Mouse (Mus musculus) intestine, embryonic 15.5 days (tissue): Measurements from ENCODE around the gene Prune2. TPM values are rescaled to one million over a fixed set of nuclear protein-coding genes. Genes with fewer than 3 reads are reported as not detected.

Experiments
- ATAC-seq: fragments of 200-750 bp; cut with Nextera tagmentation; 2 replicates; pipeline ENCODE4 v1.8.0; 2017; ENCODE audit warnings: moderate TSS enrichment, moderate library complexity
- H3K27ac ChIP-seq: fragments of 300-500 bp; sonication (generic); 2 replicates; pipeline ENCODE4 v1.5.1; 2015; ENCODE audit warnings: mild to moderate bottlenecking, inconsistent platforms
- H3K27me3 ChIP-seq: fragments of 300-500 bp; sonication (generic); replicated peaks from 2 replicates; pipeline ENCODE4 v1.6.1; 2015; ENCODE audit warnings: inconsistent platforms
- H3K36me3 ChIP-seq: fragments of 300-500 bp; sonication (generic); 2 replicates; pipeline ENCODE4 v1.6.1; 2015; ENCODE audit warnings: inconsistent platforms
- H3K4me1 ChIP-seq: fragments of 300-500 bp; sonication (generic); replicated peaks from 2 replicates; pipeline ENCODE4 v1.6.1; 2015; ENCODE audit warnings: inconsistent platforms
- H3K4me2 ChIP-seq: fragments of 300-500 bp; sonication (generic); replicated peaks from 2 replicates; pipeline ENCODE4 v1.6.1; 2015; ENCODE audit warnings: mild to moderate bottlenecking, inconsistent platforms
- H3K4me3 ChIP-seq: fragments of 300-500 bp; sonication (generic); replicated peaks from 2 replicates; pipeline ENCODE4 v1.5.1; 2015; ENCODE audit warnings: inconsistent platforms
- H3K9ac ChIP-seq: fragments of 300-500 bp; sonication (generic); 2 replicates; pipeline ENCODE4 v1.6.1; 2015; ENCODE audit warnings: inconsistent platforms
- H3K9me3 ChIP-seq: fragments of 300-500 bp; sonication (generic); 2 replicates; pipeline ENCODE4 v1.6.1; 2016; ENCODE audit warnings: inconsistent platforms
- WGBS: fragments of 180-500 bp; shearing (Covaris S2); methylation state at CpG from one replicate; pipeline ENCODE4 v1.1.7; 2015; 5-methylcytosine and 5-hydroxymethylcytosine counted together
- polyA plus RNA-seq: library from polyadenylated mRNA; unstranded; fragments of >200 nt; fragmentation: Nextera tagmentation; extraction: Ambion mirVana; gene quantifications from 2 replicates; pipeline ENCODE4 v1.2.1, GENCODE M21; 2015

Prune2 gene
- polyA plus RNA-seq, 1 experiment from 2014 or later, result 2.3 TPM

DNA sequence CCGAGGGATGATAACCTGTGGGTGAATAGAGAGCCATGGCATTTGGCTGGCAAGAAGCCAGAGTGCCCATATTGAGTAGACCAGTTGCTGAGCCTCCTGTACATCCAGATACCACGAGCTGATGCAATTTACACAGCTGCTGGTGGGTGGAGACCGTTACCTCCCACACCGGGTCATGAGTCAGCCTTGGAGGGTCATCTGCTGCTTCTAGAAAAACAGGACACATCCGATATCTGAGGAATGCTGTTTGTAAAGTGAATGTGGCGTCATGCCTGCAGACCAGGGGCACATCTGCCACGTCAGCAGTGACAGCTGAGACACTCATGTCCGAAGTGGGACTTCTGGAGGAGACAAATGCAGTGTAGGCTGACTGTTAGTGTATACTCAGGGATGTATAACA, 3.6 kb downstream of the Prune2 start:
- no peaks in the 10 kb centered on the region for H3K36me3 ChIP-seq
- no peak overlapping the region for H3K9ac ChIP-seq
- H3K27ac ChIP-seq, result no peak overlapping the region
- WGBS, result 45% methylated on average over 8 of the region's 8 CpGs
- H3K4me3 ChIP-seq, result no peak overlapping the region
- no peak overlapping the region for H3K4me2 ChIP-seq
- H3K4me1 ChIP-seq, result peaks cover 11% of the 10 kb centered on the region
- no peaks in the 10 kb centered on the region for H3K9me3 ChIP-seq
- peaks cover 21% of the 10 kb centered on the region for H3K27me3 ChIP-seq
- no peak for ATAC-seq

DNA sequence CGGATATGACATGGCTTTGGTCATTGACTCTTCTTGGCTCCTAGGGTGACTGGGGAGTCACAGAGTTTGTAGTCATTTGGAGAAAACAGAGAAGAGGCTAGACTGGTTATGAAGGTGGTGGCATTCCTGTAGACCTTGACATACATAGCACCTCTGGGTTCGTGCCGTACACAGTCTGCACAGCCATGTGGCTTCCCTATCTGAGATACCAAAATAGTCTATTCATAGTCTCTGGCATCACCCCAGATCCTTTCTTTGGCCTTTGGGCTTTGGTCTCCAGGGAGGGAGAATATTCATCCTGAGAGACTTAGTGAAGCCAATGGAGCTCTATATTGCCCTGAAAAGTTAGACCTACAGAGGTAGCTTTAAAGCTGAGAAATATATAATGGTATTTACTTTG, 5.1 kb downstream of the Prune2 start:
- no peak overlapping the region for H3K27ac ChIP-seq
- no peak for ATAC-seq
- no peak overlapping the region for H3K9ac ChIP-seq
- no peaks in the 10 kb centered on the region for H3K36me3 ChIP-seq
- no peak overlapping the region for H3K4me2 ChIP-seq
- H3K4me3 ChIP-seq, result no peak overlapping the region
- H3K9me3 ChIP-seq, result no peaks in the 10 kb centered on the region
- H3K4me1 ChIP-seq, result peaks cover 6% of the 10 kb centered on the region
- WGBS, result 98% methylated on average over 3 of the region's 3 CpGs
- peaks cover 12% of the 10 kb centered on the region for H3K27me3 ChIP-seq

DNA sequence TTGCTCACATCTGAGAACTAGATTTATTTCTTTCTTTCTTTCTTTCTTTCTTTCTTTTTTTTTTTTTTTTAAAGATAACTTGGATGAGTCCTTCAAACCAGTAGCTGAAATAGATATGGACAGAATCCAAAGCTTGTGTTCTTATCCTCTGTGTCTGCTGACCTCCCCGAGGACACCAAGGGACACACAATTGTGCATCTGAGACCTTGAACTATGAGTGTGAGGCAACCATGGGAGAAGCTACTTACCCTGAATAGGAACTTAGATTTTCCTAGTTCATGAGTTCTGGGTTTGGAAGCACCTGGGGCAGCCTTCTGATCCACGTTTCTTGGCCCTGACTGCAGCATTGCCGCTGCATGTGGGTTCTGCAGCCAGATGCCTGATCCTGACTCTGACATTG, 7.3 kb downstream of the Prune2 start:
- Histone ChIP-seq H3K27me3 (no peaks in the 10 kb centered on the region), H3K27ac (no peak overlapping the region), H3K9me3 (no peaks in the 10 kb centered on the region), H3K36me3 (no peaks in the 10 kb centered on the region), H3K4me2 (no peak overlapping the region), H3K9ac (no peak overlapping the region), H3K4me3 (no peak overlapping the region), H3K4me1 (no peaks in the 10 kb centered on the region)
- 93% methylated on average over 3 of the region's 3 CpGs for WGBS
- ATAC-seq, result no peak

DNA sequence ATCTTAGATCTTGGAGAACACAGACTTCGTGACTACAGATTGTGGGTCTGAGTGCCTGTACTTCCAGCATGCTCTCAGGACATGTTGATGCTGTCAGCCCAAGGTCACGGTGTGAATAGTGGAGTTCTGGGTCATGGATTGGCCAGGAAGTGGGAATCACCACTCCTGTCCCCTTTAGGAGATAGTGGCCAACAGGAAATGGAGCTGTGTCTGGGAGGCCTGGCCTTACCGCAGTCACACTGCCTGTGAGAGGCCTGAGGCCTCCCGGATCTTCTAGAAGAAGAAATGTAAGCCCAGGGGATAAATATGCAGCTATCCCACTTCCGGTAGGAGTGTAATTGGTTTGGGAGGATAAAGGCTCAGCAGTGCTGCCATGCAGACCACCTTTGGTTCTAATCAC, 12.8 kb downstream of the Prune2 start:
- ATAC-seq, result no peak
- WGBS, result 78% methylated on average over 5 of the region's 5 CpGs
- no peaks in the 10 kb centered on the region for H3K36me3 ChIP-seq
- no peak overlapping the region for H3K4me3 ChIP-seq
- H3K9me3 ChIP-seq, result no peaks in the 10 kb centered on the region
- no peak overlapping the region for H3K4me2 ChIP-seq
- H3K4me1 ChIP-seq, result no peaks in the 10 kb centered on the region
- no peaks in the 10 kb centered on the region for H3K27me3 ChIP-seq
- H3K9ac ChIP-seq, result no peak overlapping the region
- no peak overlapping the region for H3K27ac ChIP-seq

- Histone ChIP-seq H3K27me3 (no peaks in the 10 kb centered on the region), H3K4me2 (no peak overlapping the region), H3K4me3 (no peak overlapping the region), H3K4me1 (no peaks in the 10 kb centered on the region), H3K9ac (no peak overlapping the region), H3K27ac (no peak overlapping the region), H3K36me3 (no peaks in the 10 kb centered on the region), H3K9me3 (no peaks in the 10 kb centered on the region)
- ATAC-seq, result no peak
- 30% methylated on average over 2 of the region's 2 CpGs for WGBS
Observed at GRCm38 (mm10) chr19:16970612-16971011, 14.7 kb downstream of the Prune2 start.

DNA sequence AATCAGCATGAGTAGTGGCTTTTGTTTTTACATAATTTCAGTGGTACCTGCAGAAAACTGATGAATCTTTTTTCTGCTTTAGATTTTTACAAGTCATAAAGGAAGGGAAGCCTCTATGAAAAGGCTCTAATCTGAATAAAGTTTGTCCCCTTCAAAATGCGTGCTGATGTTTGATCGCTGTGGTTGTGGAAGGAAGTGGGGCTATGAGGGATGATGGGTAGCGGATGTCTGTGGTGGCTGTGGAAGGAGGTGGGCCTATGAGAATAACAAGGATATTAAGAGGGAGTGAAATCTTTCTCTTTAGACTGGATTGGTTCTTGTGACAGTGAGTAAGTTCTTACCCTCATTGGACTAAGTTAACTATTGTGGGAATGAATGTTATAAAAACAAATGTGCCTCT, 23.0 kb downstream of the Prune2 start:
- 93% methylated on average over 3 of the region's 3 CpGs for WGBS
- ATAC-seq, result no peak
- H3K4me1 ChIP-seq, result no peaks in the 10 kb centered on the region
- no peak overlapping the region for H3K4me3 ChIP-seq
- H3K36me3 ChIP-seq, result no peaks in the 10 kb centered on the region
- H3K9ac ChIP-seq, result no peak overlapping the region
- H3K27me3 ChIP-seq, result no peaks in the 10 kb centered on the region
- H3K9me3 ChIP-seq, result no peaks in the 10 kb centered on the region
- no peak overlapping the region for H3K27ac ChIP-seq
- H3K4me2 ChIP-seq, result no peak overlapping the region

DNA sequence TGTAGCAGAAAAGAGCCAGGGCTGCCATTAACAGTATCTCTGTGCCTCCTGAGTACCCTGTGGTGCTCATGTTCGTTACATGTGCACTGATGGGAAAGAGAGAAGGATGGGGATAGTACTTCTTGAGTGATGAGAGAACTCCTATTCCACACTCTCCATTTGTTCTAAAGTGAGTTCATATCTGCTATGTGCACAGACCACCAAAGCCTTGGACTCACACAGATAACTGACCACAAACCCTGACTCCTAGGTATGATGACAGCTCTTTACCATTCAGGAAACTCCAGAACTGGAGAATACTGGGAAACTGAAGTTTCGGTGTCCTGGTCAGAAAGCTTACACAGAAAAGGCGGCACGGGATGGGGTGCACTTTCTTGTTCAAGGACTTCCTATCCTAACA, 25.8 kb downstream of the Prune2 start:
- Histone ChIP-seq H3K27ac (no peak overlapping the region), H3K4me3 (no peak overlapping the region), H3K36me3 (no peaks in the 10 kb centered on the region), H3K27me3 (no peaks in the 10 kb centered on the region), H3K4me2 (no peak overlapping the region), H3K9ac (no peak overlapping the region), H3K9me3 (no peaks in the 10 kb centered on the region), H3K4me1 (no peaks in the 10 kb centered on the region)
- 93% methylated on average over 4 of the region's 4 CpGs for WGBS
- no peak for ATAC-seq

DNA sequence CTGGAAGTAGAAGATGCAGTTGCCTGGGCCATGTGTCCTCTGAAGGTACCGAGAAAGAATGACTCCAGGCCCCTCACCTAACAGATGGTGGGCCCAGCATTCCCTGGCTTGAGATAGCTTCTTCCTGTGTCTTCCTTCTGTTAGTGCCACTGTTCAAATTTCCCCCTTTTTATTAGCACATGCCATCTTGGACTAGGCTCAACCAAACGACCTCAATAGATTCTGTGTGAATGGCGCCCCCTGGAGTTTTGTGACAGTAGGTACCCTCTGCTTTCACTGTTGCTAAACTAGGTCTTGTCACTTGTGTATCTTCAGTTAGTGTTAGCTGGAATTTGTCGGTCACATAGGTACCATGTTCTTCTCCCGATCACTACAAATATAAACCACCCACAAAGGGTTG, 29.0 kb downstream of the Prune2 start:
- no peaks in the 10 kb centered on the region for H3K36me3 ChIP-seq
- no peaks in the 10 kb centered on the region for H3K27me3 ChIP-seq
- no peak overlapping the region for H3K4me3 ChIP-seq
- H3K4me2 ChIP-seq, result no peak overlapping the region
- no peak for ATAC-seq
- no peaks in the 10 kb centered on the region for H3K9me3 ChIP-seq
- no peaks in the 10 kb centered on the region for H3K4me1 ChIP-seq
- H3K27ac ChIP-seq, result no peak overlapping the region
- no peak overlapping the region for H3K9ac ChIP-seq
- 49% methylated on average over 5 of the region's 5 CpGs for WGBS

- Histone ChIP-seq H3K9ac (no peak overlapping the region), H3K4me2 (no peak overlapping the region), H3K4me1 (no peaks in the 10 kb centered on the region), H3K4me3 (no peak overlapping the region), H3K36me3 (no peaks in the 10 kb centered on the region), H3K27me3 (no peaks in the 10 kb centered on the region), H3K27ac (no peak overlapping the region), H3K9me3 (no peaks in the 10 kb centered on the region)
- ATAC-seq, result no peak
- WGBS, result 83% methylated on average over 11 of the region's 11 CpGs
Observed at GRCm38 (mm10) chr19:16987984-16988383, 32.1 kb downstream of the Prune2 start.

GRCm38 (mm10) chr19:16992151-16992550, 36.2 kb downstream of the Prune2 start:
- 87% methylated on average over 4 of the region's 4 CpGs for WGBS

GRCm38 (mm10) chr19:16994260-16994659, 38.3 kb downstream of the Prune2 start:
- no peaks in the 10 kb centered on the region for H3K27me3 ChIP-seq
- no peaks in the 10 kb centered on the region for H3K4me1 ChIP-seq
- no peaks in the 10 kb centered on the region for H3K9me3 ChIP-seq
- no peak overlapping the region for H3K27ac ChIP-seq
- no peak overlapping the region for H3K4me3 ChIP-seq
- no peak overlapping the region for H3K4me2 ChIP-seq
- ATAC-seq, result no peak
- 82% methylated on average over 8 of the region's 8 CpGs for WGBS
- no peaks in the 10 kb centered on the region for H3K36me3 ChIP-seq
- H3K9ac ChIP-seq, result no peak overlapping the region

More at GRCm38 (mm10) chr19:16992151-16992550, 36.2 kb downstream of the Prune2 start:
- no peak overlapping the region for H3K4me2 ChIP-seq
- no peaks in the 10 kb centered on the region for H3K9me3 ChIP-seq
- H3K27ac ChIP-seq, result no peak overlapping the region
- no peaks in the 10 kb centered on the region for H3K36me3 ChIP-seq
- no peaks in the 10 kb centered on the region for H3K27me3 ChIP-seq
- H3K4me1 ChIP-seq, result no peaks in the 10 kb centered on the region
- H3K4me3 ChIP-seq, result no peak overlapping the region
- ATAC-seq, result no peak
- H3K9ac ChIP-seq, result no peak overlapping the region

DNA sequence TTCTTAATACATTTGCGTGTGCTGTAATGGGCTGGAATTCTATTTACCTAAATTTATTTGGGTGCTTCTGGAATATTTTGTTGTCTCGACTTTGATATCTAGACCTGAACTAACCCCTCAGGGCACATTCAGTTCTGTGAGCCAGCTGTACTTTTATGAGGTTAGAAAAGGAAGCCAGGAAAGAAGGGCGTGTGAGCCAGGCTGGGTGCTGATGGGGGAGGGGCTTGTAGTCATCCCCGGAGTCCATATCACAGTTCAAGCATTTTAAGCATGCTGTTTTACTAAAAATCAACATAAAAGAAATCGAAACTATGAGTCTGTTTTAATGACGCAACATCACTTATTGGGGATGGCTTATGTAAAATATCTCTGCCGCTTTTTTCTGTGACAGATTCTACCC, 42.0 kb downstream of the Prune2 start:
- H3K4me1 ChIP-seq, result no peaks in the 10 kb centered on the region
- no peak overlapping the region for H3K27ac ChIP-seq
- WGBS, result 74% methylated on average over 7 of the region's 7 CpGs
- no peak for ATAC-seq
- H3K9ac ChIP-seq, result no peak overlapping the region
- H3K4me2 ChIP-seq, result no peak overlapping the region
- H3K27me3 ChIP-seq, result no peaks in the 10 kb centered on the region
- H3K36me3 ChIP-seq, result no peaks in the 10 kb centered on the region
- H3K4me3 ChIP-seq, result no peak overlapping the region
- no peaks in the 10 kb centered on the region for H3K9me3 ChIP-seq

- H3K36me3 ChIP-seq, result no peaks in the 10 kb centered on the region
- 41% methylated on average over 17 of the region's 17 CpGs for WGBS
- H3K9ac ChIP-seq, result no peak overlapping the region
- no peak overlapping the region for H3K4me2 ChIP-seq
- H3K27me3 ChIP-seq, result no peaks in the 10 kb centered on the region
- ATAC-seq, result peak; percentile 20; the same call in 1 of the 2 replicates
- no peaks in the 10 kb centered on the region for H3K4me1 ChIP-seq
- H3K9me3 ChIP-seq, result no peaks in the 10 kb centered on the region
- no peak overlapping the region for H3K27ac ChIP-seq
- H3K4me3 ChIP-seq, result no peak overlapping the region
Observed at GRCm38 (mm10) chr19:17006220-17006907, 50.4 kb downstream of the Prune2 start.
